Comparison of ENCODE assay signal across 10 mouse cellular contexts in the genomic region with DNA sequence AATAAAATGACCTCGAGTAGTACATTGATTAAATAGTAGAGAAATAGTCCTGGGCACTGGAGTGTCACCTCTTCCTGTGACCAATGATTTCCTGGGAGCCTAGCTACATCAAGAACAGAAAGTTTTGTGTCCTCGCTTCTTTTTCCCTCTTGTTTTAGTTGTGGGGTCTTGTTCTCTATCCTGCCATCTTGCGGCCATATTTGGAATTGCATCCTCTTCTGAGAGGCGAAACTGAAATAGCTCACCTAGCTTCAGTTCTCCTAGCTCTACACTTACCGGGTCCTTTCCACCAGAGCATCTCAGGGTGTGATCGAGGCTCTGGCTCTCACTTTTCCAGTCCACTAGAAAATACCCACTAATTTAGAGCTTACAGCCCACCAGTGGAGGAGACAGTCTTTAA. TPM values are rescaled to one million over a fixed set of nuclear protein-coding genes. Genes with fewer than 3 reads are reported as not detected.
DNase-seq lines count a peak whose midpoint lies in the region; ATAC-seq lines count a peak whose summit lies in the region.
"Had no signal": no experiment of that assay in that cellular context is flagged by ENCODE, and none has a peak within 500 bp of the region (broad histone marks: within the 10 kb centered on the region; RNA-seq: fewer than 3 reads in every experiment).

No protein-coding gene starts in this region.

- no peaks in the 10 kb centered on the region for H3K27me3 ChIP-seq in forebrain, embryonic 11.5 days (ENCODE audit: control insufficient read depth, insufficient read depth, low read length)
- no peaks in the 10 kb centered on the region for H3K27me3 ChIP-seq in forebrain, embryonic 13.5 days
- H3K27me3 ChIP-seq: heart, embryonic 15.5 days; neural tube, embryonic 13.5 days had no signal

- no peak for ATAC-seq in forebrain, embryonic 11.5 days (replicated peaks; ENCODE audit: low FRiP score)
- no peak for ATAC-seq in forebrain, embryonic 13.5 days
- peak; percentile 73 for ATAC-seq in common myeloid progenitor, adult 5-6 weeks (replicated peaks; ENCODE audit: low read depth, poor library complexity, severe bottlenecking)

- H3K36me3 ChIP-seq in forebrain, embryonic 11.5 days (ENCODE audit: control insufficient read depth, insufficient read depth, low read length) = no peaks in the 10 kb centered on the region
- H3K36me3 ChIP-seq in forebrain, embryonic 13.5 days (ENCODE audit: poor library complexity, severe bottlenecking) = no peaks in the 10 kb centered on the region
- H3K36me3 ChIP-seq: heart, embryonic 15.5 days; neural tube, embryonic 13.5 days had no signal

- 31% methylated on average over 6 of the region's 6 CpGs for WGBS in forebrain, embryonic 11.5 days
- WGBS in forebrain, embryonic 13.5 days = 27% methylated on average over 6 of the region's 6 CpGs

- H3K4me1 ChIP-seq in forebrain, embryonic 11.5 days (replicated peaks; ENCODE audit: control insufficient read depth, insufficient read depth, low read length) = no peaks in the 10 kb centered on the region
- no peaks in the 10 kb centered on the region for H3K4me1 ChIP-seq in forebrain, embryonic 13.5 days
- H3K4me1 ChIP-seq: neural tube, embryonic 13.5 days had no signal

- H3K4me3 ChIP-seq in forebrain, embryonic 11.5 days (ENCODE audit: low read depth, low read length) = no peak overlapping the region
- no peak overlapping the region for H3K4me3 ChIP-seq in forebrain, embryonic 13.5 days
- H3K4me3 ChIP-seq: heart, embryonic 15.5 days; neural tube, embryonic 13.5 days had no signal

- no peak overlapping the region for H3K27ac ChIP-seq in forebrain, embryonic 11.5 days (ENCODE audit: low read depth, low read length)
- no peak overlapping the region for H3K27ac ChIP-seq in forebrain, embryonic 13.5 days
- H3K27ac ChIP-seq: heart, embryonic 15.5 days; neural tube, embryonic 13.5 days had no signal

- H3K9me3 ChIP-seq in forebrain, embryonic 11.5 days (ENCODE audit: control insufficient read depth, low read length) = no peaks in the 10 kb centered on the region
- H3K9me3 ChIP-seq in forebrain, embryonic 13.5 days (replicated peaks) = no peaks in the 10 kb centered on the region
- H3K9me3 ChIP-seq: heart, embryonic 15.5 days; neural tube, embryonic 13.5 days had no signal

- no peak overlapping the region for H3K9ac ChIP-seq in forebrain, embryonic 11.5 days (ENCODE audit: low read length)
- no peak overlapping the region for H3K9ac ChIP-seq in forebrain, embryonic 13.5 days
- H3K9ac ChIP-seq: heart, embryonic 15.5 days; neural tube, embryonic 13.5 days had no signal

- no peak overlapping the region for H3K4me2 ChIP-seq in forebrain, embryonic 11.5 days (ENCODE audit: low read depth, low read length, severe bottlenecking)
- no peak overlapping the region for H3K4me2 ChIP-seq in forebrain, embryonic 13.5 days
- H3K4me2 ChIP-seq: heart, embryonic 15.5 days; neural tube, embryonic 13.5 days had no signal

- peak; percentile 76 for DNase-seq in forebrain, embryonic 11.5 days (ENCODE audit: low spot score)
- peak; percentile 23 for DNase-seq in ovary, postnatal 10 days (ENCODE audit: low spot score)
- DNase-seq in ovary, adult 18-20 months (ENCODE audit: low spot score) = no peak
- peak; percentile 72 for DNase-seq in kidney, postnatal 14 days
- peak; percentile 86 for DNase-seq in lung, postnatal 36 days
- peak; percentile 70 to 88 for DNase-seq in spleen, postnatal 4 days (ENCODE audit: low spot score in 2 of 2)

RNA-seq across cellular contexts. Expression of a gene that starts 2.7 kb away (rescaled TPM):
- polyA plus RNA-seq in forebrain, embryonic 11.5 days (2014; fragmentation: Nextera tagmentation; extraction: Ambion mirVana) = 4.8 and 4.9 TPM in 2 replicates
- 8.7 and 9.9 TPM in 2 replicates for polyA plus RNA-seq in forebrain, embryonic 13.5 days (2015; fragmentation: Nextera tagmentation; extraction: Ambion mirVana)
- 4.9 and 8.2 TPM in 2 replicates for total RNA-seq in common myeloid progenitor, adult 5-6 weeks (2017)

RNA-seq across cellular contexts. Expression of a gene that starts 4.3 kb away (rescaled TPM):
- polyA plus RNA-seq in forebrain, embryonic 11.5 days (2014; fragmentation: Nextera tagmentation; extraction: Ambion mirVana) = not detected in 2 replicates
- not detected in 2 replicates for polyA plus RNA-seq in forebrain, embryonic 13.5 days (2015; fragmentation: Nextera tagmentation; extraction: Ambion mirVana)
- total RNA-seq in common myeloid progenitor, adult 5-6 weeks (2017) = not detected in 2 replicates
- polyA plus RNA-seq: neural tube, embryonic 13.5 days had no signal
